Mouse (Mus musculus) layer of hippocampus, postnatal 14 days (tissue): ENCODE data around the gene Krt17. TPM values are rescaled to one million over a fixed set of nuclear protein-coding genes. Genes with fewer than 3 reads are reported as not detected.
A peak's percentile ranks its signal among the peaks of the same experiment; 100 is the strongest.
"Not testable (repeated sequence)": the region's sequence is repeated elsewhere in the genome, so short reads cannot be mapped to it uniquely, and the experiment has no call there.

Experiments used
- DNase-seq, 2 experiments: peaks; one replicate each; pipeline ENCODE4 v3.0.0; 2021 to 2022; ENCODE audit warnings: low spot score in 2 of 2, mixed read lengths in 1 of 2
- long read RNA-seq, 2 experiments: library from polyadenylated mRNA; stranded (forward); transcript quantifications; one replicate each; pipeline ENCODE4 v2.0.0; 2021
- total RNA-seq, 2 experiments: library from RNA; stranded (reverse); gene quantifications; 2 replicates each; pipeline ENCODE4 v1.2.3; 2021

Krt17 gene
- total RNA-seq = not detected
- long read RNA-seq, experiment 1 = 0 reads
- long read RNA-seq, experiment 2 = 0 reads

DNA sequence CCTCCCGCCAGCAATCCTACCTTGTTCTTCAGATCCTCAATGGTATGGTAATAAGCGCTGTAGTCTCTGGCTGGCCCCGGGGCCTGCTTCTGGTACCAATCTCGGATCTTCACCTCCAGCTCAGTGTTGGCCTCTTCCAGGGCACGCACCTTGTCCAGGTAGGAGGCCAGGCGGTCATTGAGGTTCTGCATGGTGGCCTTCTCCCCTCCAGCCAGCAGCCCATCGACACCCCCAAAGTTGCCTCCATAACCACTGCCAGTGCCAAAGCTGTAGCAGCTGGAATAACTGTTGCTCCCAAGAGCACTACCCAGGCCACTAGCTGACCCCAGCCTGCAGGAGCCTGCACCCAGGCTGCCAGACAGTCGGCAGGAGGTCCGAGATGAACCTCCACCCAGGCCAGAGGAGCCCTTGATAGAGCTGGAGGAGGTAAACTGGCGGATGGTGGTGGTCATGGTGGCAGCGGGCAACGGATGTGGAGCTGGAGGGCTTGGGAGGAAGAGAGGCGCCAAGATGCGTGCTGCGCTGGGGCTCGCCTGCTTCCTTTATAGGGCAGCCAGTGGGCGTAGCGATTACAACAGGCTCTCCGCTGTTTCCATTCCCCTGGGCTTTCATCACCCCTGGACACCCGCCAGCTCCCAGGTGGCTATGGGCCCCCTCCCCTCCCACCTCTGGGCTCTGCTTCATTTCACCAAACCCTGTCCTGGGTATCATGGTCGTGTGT is at the start of gene Krt17:
Gene Krt17, minus strand, starts transcription at position 516 of the 721 bp plus-strand sequence.
- DNase-seq = no peak

- not testable (repeated sequence) for DNase-seq
Observed at GRCm38 (mm10) chr11:100308672-100309071, 47.8 kb upstream of the Krt17 start.

DNA sequence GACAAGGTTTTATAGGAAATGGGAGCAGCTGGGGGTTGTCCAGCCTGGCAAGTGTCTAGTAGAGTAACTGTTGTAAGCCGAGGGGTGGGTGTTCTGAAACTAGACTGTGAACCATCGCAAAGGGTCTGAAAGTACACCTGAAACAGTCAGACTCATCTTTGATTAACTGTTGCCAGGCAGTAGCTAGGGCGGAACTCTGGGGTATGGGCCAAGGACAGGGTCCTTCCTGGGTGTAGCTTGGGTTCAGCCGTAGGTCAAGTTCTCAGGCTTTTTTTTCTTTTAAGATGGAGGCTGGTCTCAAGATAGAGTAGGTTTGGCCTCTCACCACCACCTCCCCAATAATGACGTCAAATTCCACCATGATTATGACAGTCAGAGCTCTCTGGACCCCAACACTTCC is 47.1 kb upstream of the Krt17 start:
- DNase-seq = no peak

GRCm38 (mm10) chr11:100301292-100301691 is 40.5 kb upstream of the Krt17 start:
- DNase-seq = no peak

GRCm38 (mm10) chr11:100300293-100300692 is 39.5 kb upstream of the Krt17 start:
- DNase-seq = peak in 1 of 2 experiments; percentile 57

DNA sequence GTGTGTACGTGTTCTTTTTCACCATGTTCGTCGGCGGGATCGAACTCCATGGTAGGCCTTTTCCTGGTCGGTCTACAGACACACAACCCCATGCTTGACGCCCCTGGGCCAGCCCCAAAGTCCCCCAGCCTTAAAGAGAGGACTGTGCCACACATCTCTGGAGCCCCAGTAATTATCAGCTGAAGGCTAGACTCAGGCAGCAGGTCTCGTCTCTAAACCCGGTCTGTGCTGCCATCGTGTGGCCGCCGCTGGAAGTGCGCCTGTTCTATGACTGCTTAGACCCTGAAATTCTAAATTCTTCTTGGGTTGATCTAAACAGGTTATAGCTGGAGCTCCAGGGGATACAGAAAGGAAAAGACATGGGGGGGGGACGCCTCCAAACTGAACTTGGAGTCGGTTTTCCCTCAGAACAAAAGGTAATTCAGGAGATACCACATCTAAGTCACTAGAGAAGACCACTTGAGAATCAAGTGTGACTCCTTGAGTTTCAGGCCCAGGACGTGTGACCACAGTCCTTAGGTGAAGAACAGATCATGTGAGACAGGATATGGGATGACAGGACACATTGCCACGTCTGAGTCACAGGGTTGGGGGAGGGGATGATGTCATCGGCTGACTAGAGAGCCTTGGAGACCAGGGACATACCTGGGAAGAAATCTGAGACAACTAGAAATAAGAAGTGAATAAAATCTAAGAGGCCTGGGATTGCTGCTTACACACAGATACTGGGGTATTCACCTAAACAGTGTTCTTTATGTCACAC is 37.6 kb upstream of the Krt17 start:
- peak; percentile 79 to 86 for DNase-seq

DNA sequence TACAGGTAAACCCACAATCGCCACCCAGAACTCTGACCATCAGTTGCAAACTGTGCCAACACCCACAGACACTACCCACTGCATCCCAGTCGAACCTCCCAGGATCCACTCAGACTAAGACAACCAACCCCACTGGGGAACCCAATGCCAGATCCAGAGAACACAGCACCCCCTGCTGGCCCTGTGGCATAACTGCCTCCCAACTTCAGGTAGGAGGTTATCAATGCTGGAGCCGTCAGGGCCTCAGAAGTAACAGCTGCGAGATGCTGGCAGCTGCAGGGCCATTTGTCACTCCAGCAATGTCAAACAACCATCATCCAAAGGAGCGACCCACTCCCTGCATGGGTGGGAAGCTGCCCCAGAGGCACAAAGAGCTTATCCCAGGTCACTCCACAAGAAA is 37.0 kb upstream of the Krt17 start:
- no peak for DNase-seq

- DNase-seq = peak; percentile 80
Observed at GRCm38 (mm10) chr11:100295308-100295707, 34.5 kb upstream of the Krt17 start.

DNA sequence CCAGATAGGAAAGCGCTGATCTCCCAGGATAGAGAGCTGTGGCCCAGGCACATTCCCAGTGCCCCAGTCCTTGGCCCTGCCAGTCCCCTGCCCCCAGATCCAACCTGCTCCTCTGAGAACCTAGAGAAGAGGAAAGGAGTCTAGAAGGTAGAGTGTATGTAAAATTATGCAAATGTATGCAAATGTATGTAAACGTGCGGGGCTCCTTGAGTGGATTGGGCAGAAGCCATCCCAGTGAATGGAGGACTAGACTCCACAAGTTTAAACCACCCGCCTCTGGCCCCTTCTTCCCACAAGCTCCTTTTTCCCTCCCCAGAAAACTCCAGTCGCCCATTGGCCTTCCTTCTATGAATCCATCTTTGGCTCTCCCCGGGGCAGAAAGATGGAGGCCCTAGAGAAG is 32.1 kb upstream of the Krt17 start:
- no peak for DNase-seq

DNA sequence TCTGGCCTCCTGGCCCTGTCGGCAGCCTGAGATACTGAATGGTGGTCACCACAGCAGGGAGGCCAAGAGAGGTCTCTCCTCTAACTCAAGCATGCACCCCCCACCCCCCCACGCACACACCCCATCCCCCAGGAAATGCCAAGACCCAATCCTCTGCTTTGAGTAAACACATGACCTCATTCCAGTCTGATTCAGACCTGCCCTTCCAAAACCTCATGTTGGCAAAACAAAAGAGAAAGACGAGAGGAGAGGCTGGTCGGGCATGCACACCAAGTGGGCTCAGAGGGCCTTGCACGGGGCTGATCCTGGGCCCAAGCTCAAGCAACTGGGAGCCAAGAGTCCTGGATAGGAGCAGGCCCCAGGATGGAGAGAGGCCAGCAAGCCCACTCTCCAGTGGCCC is 29.4 kb upstream of the Krt17 start:
- DNase-seq = no peak

GRCm38 (mm10) chr11:100288942-100289341 is 28.1 kb upstream of the Krt17 start:
- no peak for DNase-seq

GRCm38 (mm10) chr11:100287024-100287423 is 26.2 kb upstream of the Krt17 start:
- DNase-seq = no peak

DNA sequence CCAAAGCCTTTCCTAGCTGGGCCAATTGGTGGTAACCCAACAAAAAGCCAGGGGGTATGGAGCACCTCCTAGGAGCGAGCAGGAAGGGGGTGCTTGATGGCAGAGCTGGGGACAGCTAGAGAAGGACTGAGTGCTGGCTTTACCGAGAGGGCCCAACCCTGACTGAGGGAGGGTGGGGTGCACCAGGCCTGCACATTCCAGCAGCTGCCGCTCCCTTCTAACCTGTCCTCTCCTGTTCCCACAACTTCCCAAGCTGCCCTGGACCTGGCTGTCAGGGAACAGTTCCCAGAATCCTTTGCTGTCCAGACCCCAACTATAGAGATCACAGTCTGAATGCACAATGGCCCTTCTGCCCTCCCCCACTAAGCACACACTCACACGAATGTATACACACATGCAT is 24.2 kb upstream of the Krt17 start:
- no peak for DNase-seq

GRCm38 (mm10) chr11:100282549-100282948 is 21.7 kb upstream of the Krt17 start:
- peak; percentile 55 to 58 for DNase-seq

DNA sequence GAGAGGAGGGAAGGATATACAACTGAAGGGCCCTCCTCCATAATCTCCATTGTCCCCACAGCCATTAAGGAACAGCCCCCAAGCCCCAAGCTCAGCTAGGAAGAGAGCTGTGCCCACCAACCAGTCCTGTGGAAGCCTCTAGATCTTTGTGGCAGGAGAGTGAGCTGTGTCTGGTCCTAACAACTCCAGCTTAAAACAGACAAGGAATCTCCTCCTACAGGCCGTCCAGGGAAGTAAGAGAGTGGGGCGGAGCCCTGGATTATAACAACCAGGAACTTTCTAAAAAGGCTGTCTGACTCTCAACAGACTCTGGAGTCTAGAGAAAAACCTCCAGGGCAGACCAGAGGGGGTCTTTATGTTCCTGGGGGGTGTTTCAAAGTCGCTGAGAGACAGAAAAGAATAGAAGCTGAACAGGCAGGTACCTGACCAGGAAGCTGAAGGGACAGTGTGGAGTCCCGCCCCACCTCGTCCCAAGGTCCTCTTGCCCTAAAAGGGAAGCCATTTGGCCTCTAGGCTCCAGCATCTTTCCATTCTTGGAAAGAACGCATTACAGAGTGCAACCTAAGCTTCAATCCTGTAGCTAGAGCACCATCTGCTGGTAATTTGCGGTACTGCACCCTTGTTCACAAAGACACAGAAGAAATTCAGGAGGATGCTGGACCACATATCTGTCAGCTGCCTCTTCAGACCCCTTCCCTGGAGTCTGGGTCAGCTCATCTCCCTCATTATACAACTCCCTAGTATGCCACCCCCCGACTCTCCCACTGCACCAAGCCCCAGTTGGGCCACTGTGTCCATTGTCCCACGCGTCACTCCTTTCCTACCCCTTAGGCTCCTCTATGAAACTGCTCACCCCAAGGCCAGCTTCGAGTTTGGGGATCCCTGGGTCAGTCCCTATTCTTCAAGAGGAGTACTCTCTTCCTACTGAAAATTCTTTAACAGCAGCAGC is 21.0 kb upstream of the Krt17 start:
- peak; percentile 86 to 91 for DNase-seq

DNA sequence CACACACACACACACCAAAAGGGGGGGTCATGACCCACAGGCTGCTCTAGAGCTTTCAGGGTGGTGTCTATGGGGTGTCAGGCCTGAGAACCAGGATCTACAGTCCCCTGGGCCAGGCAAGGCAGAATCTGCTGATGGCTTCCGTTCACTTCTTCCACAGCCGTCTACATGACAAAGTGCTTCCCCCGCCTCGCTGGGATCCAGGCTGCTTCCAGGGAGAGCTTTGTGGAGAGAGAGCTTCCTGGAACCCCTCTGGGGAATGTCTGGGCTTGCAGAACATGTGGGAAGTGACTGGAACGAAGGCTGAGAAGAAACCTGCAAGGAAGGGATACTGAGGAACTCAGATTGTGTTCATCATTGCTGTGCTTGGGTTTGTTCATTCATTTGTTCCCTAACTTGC is 17.9 kb upstream of the Krt17 start:
- DNase-seq = no peak

- no peak for DNase-seq
Observed at GRCm38 (mm10) chr11:100277726-100278480, 17.1 kb upstream of the Krt17 start.

DNA sequence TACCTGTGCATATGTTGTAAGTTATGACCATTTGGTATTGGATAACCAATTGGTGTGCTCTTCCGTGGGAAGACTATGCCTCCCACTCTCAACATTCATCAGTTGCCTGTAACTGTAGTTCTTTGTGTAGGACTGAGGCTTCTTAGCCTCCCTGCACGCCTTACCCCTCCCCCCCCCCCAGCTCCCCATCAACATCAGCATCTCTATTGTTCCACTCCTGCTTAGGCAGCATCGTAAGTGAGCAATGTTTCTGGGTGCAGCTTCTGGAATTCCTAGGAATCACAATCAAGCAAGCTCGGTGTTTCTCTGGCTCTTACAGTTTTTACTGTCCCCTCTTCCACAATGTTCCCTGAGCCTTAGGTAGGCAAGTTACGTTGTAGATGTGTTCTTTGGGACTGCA is 14.6 kb upstream of the Krt17 start:
- no peak for DNase-seq

- DNase-seq = no peak
Observed at GRCm38 (mm10) chr11:100274719-100275118, 13.9 kb upstream of the Krt17 start.

DNA sequence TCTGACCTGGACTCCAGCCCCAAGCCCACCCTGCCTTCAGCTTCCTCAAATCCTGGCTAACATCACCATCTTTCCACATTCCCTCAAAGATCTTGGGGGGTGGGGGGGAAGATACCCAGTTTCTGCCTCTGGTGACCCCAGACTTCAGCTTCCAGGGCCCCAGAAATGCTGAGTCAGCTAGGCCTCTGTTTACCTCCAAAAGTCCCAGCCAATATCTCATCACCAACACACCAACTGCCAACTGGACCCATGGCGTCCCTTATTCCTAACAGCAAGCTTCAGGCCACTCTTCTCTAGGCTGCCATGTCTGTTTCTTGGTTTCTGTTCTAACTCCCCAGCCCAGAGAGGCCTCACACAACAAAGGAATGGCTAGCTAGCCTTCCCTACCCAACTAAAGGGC is 11.0 kb upstream of the Krt17 start:
- DNase-seq = no peak
